ENCODE assay signal across 30 mouse cellular contexts in genomic region chr10:60234006-60234405, GRCm38 (mm10). TPM values are rescaled to one million over a fixed set of nuclear protein-coding genes. Genes with fewer than 3 reads are reported as not detected.
DNase-seq lines count a peak whose midpoint lies in the region; ATAC-seq and TF ChIP-seq lines count a peak whose summit lies in the region.
"Had no signal": no experiment of that assay in that cellular context is flagged by ENCODE, and none has a peak within 500 bp of the region (broad histone marks: within the 10 kb centered on the region; RNA-seq: fewer than 3 reads in every experiment).

No protein-coding gene starts in this region.

- no peak for DNase-seq in layer of hippocampus, adult 2 months (ENCODE audit: low spot score in 2 of 2)
- DNase-seq in layer of hippocampus, postnatal 25 days (ENCODE audit: extremely low spot score in 1 of 2, low spot score in 1 of 2), result no peak
- peak in 1 of 2 experiments; percentile 42 for DNase-seq in spleen, adult 2 months (ENCODE audit: low read depth in 1 of 2, low spot score in 2 of 2)
- DNase-seq in spleen, postnatal 10 days (ENCODE audit: low spot score in 2 of 2), result no peak
- no peak for DNase-seq in thymus, postnatal 14 days
- DNase-seq in forebrain, postnatal 0 days, result no peak
- DNase-seq: adrenal gland, adult 2 months; adrenal gland, postnatal 14 days; B cell, adult 2 months; cerebellum, adult 11-12 months; cerebellum, adult 8-10 months; cerebellum, postnatal 10 days; cerebellum, postnatal 36 days; embryo, embryonic 11 days; gastrocnemius, postnatal 25 days; heart, adult 18-20 months; heart, postnatal 10 days; heart, postnatal 36 days had no signal

- 62% methylated on average over 9 of the region's 9 CpGs for WGBS in spleen, adult 2 months
- 62% methylated on average over 9 of the region's 9 CpGs for WGBS in bone marrow, adult 2 months
- WGBS in forebrain, postnatal 0 days, result 83% methylated on average over 9 of the region's 9 CpGs

- H3K9me3 ChIP-seq in forebrain, postnatal 0 days (ENCODE audit: low read length), result no peaks in the 10 kb centered on the region
- H3K9me3 ChIP-seq: embryonic facial prominence, embryonic 10.5 days; embryonic facial prominence, embryonic 13.5 days; forebrain, embryonic 12.5 days; forebrain, embryonic 15.5 days; heart, embryonic 12.5 days; heart, embryonic 15.5 days; hindbrain, embryonic 10.5 days; hindbrain, embryonic 13.5 days had no signal

- TF ChIP-seq CTCF in layer of hippocampus, adult 2 months (conservative IDR thresholded peaks at IDR 0.05), result peak; percentile 35
- TF ChIP-seq CTCF in spleen, adult 2 months (IDR thresholded peaks at IDR 0.05; ENCODE audit: extremely low read depth, insufficient read depth, insufficient read length, insufficient replicate concordance), result peak; percentile 53; the same call in 1 of the 2 replicates
- peak; percentile 34; the same call in 1 of the 2 replicates for TF ChIP-seq CTCF in bone marrow, adult 2 months (IDR thresholded peaks at IDR 0.05; ENCODE audit: control insufficient read depth, insufficient read depth, low read length)
- TF ChIP-seq CTCF in forebrain, postnatal 0 days (IDR thresholded peaks at IDR 0.05; ENCODE audit: low read depth), result no peak

- no peak overlapping the region for H3K4me2 ChIP-seq in forebrain, postnatal 0 days (ENCODE audit: low read depth)
- H3K4me2 ChIP-seq: embryonic facial prominence, embryonic 13.5 days; forebrain, embryonic 12.5 days; forebrain, embryonic 15.5 days; heart, embryonic 12.5 days; heart, embryonic 15.5 days; hindbrain, embryonic 13.5 days had no signal

- no peaks in the 10 kb centered on the region for H3K27me3 ChIP-seq in spleen, adult 2 months (ENCODE audit: control insufficient read depth, insufficient read depth, low read length)
- no peaks in the 10 kb centered on the region for H3K27me3 ChIP-seq in forebrain, postnatal 0 days (ENCODE audit: insufficient read depth, low read length)
- H3K27me3 ChIP-seq: embryonic facial prominence, embryonic 13.5 days; forebrain, embryonic 12.5 days; forebrain, embryonic 15.5 days; hindbrain, embryonic 13.5 days had no signal

- H3K4me3 ChIP-seq in layer of hippocampus, adult 2 months, result no peak overlapping the region
- H3K4me3 ChIP-seq in spleen, adult 2 months (ENCODE audit: extremely low read depth, insufficient read depth, insufficient read length), result no peak overlapping the region
- H3K4me3 ChIP-seq in bone marrow, adult 2 months (replicated peaks; ENCODE audit: control insufficient read depth, low read depth, low read length), result no peak overlapping the region
- H3K4me3 ChIP-seq in forebrain, postnatal 0 days (ENCODE audit: low read depth, low read length), result no peak overlapping the region
- H3K4me3 ChIP-seq: embryonic facial prominence, embryonic 10.5 days; embryonic facial prominence, embryonic 13.5 days; erythroblast, embryonic 14.5 days; forebrain, embryonic 12.5 days; forebrain, embryonic 15.5 days; heart, embryonic 12.5 days; heart, embryonic 15.5 days; hindbrain, embryonic 10.5 days; hindbrain, embryonic 13.5 days had no signal

- H3K9ac ChIP-seq in forebrain, postnatal 0 days, result no peak overlapping the region
- H3K9ac ChIP-seq: embryonic facial prominence, embryonic 13.5 days; forebrain, embryonic 12.5 days; forebrain, embryonic 15.5 days; heart, embryonic 12.5 days; heart, embryonic 15.5 days; hindbrain, embryonic 13.5 days had no signal

- no peaks in the 10 kb centered on the region for H3K36me3 ChIP-seq in spleen, adult 2 months (ENCODE audit: control insufficient read depth, insufficient read depth, low read length)
- no peaks in the 10 kb centered on the region for H3K36me3 ChIP-seq in forebrain, postnatal 0 days (ENCODE audit: insufficient read depth)
- H3K36me3 ChIP-seq: embryonic facial prominence, embryonic 10.5 days; embryonic facial prominence, embryonic 13.5 days; forebrain, embryonic 12.5 days; forebrain, embryonic 15.5 days; heart, embryonic 12.5 days; heart, embryonic 15.5 days; hindbrain, embryonic 10.5 days; hindbrain, embryonic 13.5 days had no signal

- no peak for TF ChIP-seq POLR2A in spleen, adult 2 months (IDR thresholded peaks at IDR 0.05; ENCODE audit: low read depth, low read length)
- no peak for TF ChIP-seq POLR2A in bone marrow, adult 2 months (IDR thresholded peaks at IDR 0.05; ENCODE audit: borderline replicate concordance, control insufficient read depth, low read depth, low read length)

- H3K4me1 ChIP-seq in spleen, adult 2 months (ENCODE audit: control insufficient read depth, insufficient read depth, insufficient read length), result peaks cover 21% of the 10 kb centered on the region; the same call in 1 of the 2 replicates
- no peaks in the 10 kb centered on the region for H3K4me1 ChIP-seq in bone marrow, adult 2 months (ENCODE audit: control insufficient read depth, insufficient read depth, low read length)
- H3K4me1 ChIP-seq in forebrain, postnatal 0 days (ENCODE audit: insufficient read depth), result no peaks in the 10 kb centered on the region
- H3K4me1 ChIP-seq: forebrain, embryonic 12.5 days; forebrain, embryonic 15.5 days; heart, embryonic 12.5 days; heart, embryonic 15.5 days; hindbrain, embryonic 13.5 days had no signal

- no peak overlapping the region for H3K27ac ChIP-seq in layer of hippocampus, adult 2 months
- H3K27ac ChIP-seq in spleen, adult 2 months (ENCODE audit: insufficient read depth, low read length), result peak overlapping the region; percentile 7
- no peak overlapping the region for H3K27ac ChIP-seq in bone marrow, adult 2 months (ENCODE audit: control insufficient read depth, insufficient read depth, low read depth, low read length, poor library complexity)
- no peak overlapping the region for H3K27ac ChIP-seq in forebrain, postnatal 0 days (ENCODE audit: low read depth, low read length)
- H3K27ac ChIP-seq: embryonic facial prominence, embryonic 10.5 days; embryonic facial prominence, embryonic 13.5 days; forebrain, embryonic 12.5 days; forebrain, embryonic 15.5 days; heart, embryonic 15.5 days; hindbrain, embryonic 10.5 days; hindbrain, embryonic 13.5 days had no signal

- no peak for ATAC-seq in forebrain, postnatal 0 days
- ATAC-seq: forebrain, embryonic 15.5 days; hindbrain, embryonic 16.5 days had no signal

RNA-seq across cellular contexts. Expression of gene Chst3, which starts 14.9 kb away (rescaled TPM):
- total RNA-seq in layer of hippocampus, adult 2 months (2021), result 1 to 10 TPM; 1.2 to 1.8 TPM
- 1 to 10 TPM; 2.8 to 3.1 TPM for total RNA-seq in layer of hippocampus, postnatal 25 days (2021)
- 89.3 and 105 TPM in 2 replicates for polyA plus RNA-seq in spleen, adult 2 months (2012; rRNA removed)
- 11.9 and 16.5 TPM in 2 replicates for polyA plus RNA-seq in bone marrow, adult 2 months (2011; ENCODE audit: insufficient read depth, insufficient read length, low replicate concordance, missing spikeins)
- total RNA-seq in forebrain, postnatal 0 days (2014; rRNA removed), result 3.9 and 5.6 TPM in 2 replicates
- 0.33 and 0.61 TPM in 2 replicates for polyA plus RNA-seq in forebrain, postnatal 0 days (2015; fragmentation: Nextera tagmentation; extraction: Ambion mirVana)
- total RNA-seq: MEL had no signal
- polyA plus RNA-seq: erythroblast, embryonic 14.5 days had no signal

RNA-seq across cellular contexts. Expression of gene Psap, which starts 43.4 kb away (rescaled TPM):
- total RNA-seq in layer of hippocampus, adult 2 months (2021), result 1,000 to 10,000 TPM; 1,331 to 1,399 TPM
- total RNA-seq in layer of hippocampus, postnatal 25 days (2021), result 1,000 to 10,000 TPM; 1,375 to 1,496 TPM
- polyA plus RNA-seq in spleen, adult 2 months (2012; rRNA removed), result 1,338 and 1,442 TPM in 2 replicates
- polyA plus RNA-seq in bone marrow, adult 2 months (2011; ENCODE audit: insufficient read depth, insufficient read length, low replicate concordance, missing spikeins), result 271 and 453 TPM in 2 replicates
- total RNA-seq in forebrain, postnatal 0 days (2014; rRNA removed), result 577 and 690 TPM in 2 replicates
- 229 and 259 TPM in 2 replicates for polyA plus RNA-seq in forebrain, postnatal 0 days (2015; fragmentation: Nextera tagmentation; extraction: Ambion mirVana)
